Mouse (Mus musculus): ENCODE results near the gene Olfr1264. TPM values are rescaled to one million over a fixed set of nuclear protein-coding genes. Genes with fewer than 3 reads are reported as not detected.

The Olfr1264 gene
- polyA plus RNA-seq, 1 experiment, result not detected

- H3K4me3 ChIP-seq (ENCODE audit: low read depth, low read length), result no peak overlapping the region
- TF ChIP-seq CTCF (IDR thresholded peaks at IDR 0.05; ENCODE audit: extremely low read depth, insufficient read length, insufficient replicate concordance, low read depth, low read length) (no peak), POLR2A (IDR thresholded peaks at IDR 0.05; ENCODE audit: low read depth, low read length) (no peak)
- no peaks in the 10 kb centered on the region for H3K4me1 ChIP-seq (ENCODE audit: control insufficient read depth, insufficient read depth, insufficient read length, low read length)
- 69% methylated on average over 2 of the region's 2 CpGs for WGBS
- H3K36me3 ChIP-seq (ENCODE audit: control insufficient read depth, insufficient read depth, low read length), result no peaks in the 10 kb centered on the region
- no peaks in the 10 kb centered on the region for H3K27me3 ChIP-seq (ENCODE audit: control insufficient read depth, insufficient read depth, low read length)
- H3K27ac ChIP-seq (ENCODE audit: insufficient read depth, low read depth, low read length), result no peak overlapping the region
Observed at GRCm38 (mm10) chr2:89977709-89978108, 47.7 kb downstream of the Olfr1264 start.

- H3K4me1 ChIP-seq (ENCODE audit: control insufficient read depth, insufficient read depth, insufficient read length, low read length), result no peaks in the 10 kb centered on the region
- H3K27ac ChIP-seq (ENCODE audit: insufficient read depth, low read depth, low read length), result no peak within 1 kb of the TSS
- no peaks in the 10 kb centered on the region for H3K36me3 ChIP-seq (ENCODE audit: control insufficient read depth, insufficient read depth, low read length)
- no peaks in the 10 kb centered on the region for H3K27me3 ChIP-seq (ENCODE audit: control insufficient read depth, insufficient read depth, low read length)
- 58% methylated on average over 2 of the region's 2 CpGs for WGBS
- TF ChIP-seq CTCF (IDR thresholded peaks at IDR 0.05; ENCODE audit: extremely low read depth, insufficient read length, insufficient replicate concordance, low read depth, low read length), result no peak
- TF ChIP-seq POLR2A (IDR thresholded peaks at IDR 0.05; ENCODE audit: low read depth, low read length), result no peak
- no peak within 1 kb of the TSS for H3K4me3 ChIP-seq (ENCODE audit: low read depth, low read length)
Observed at GRCm38 (mm10) chr2:89974184-89974583, 51.2 kb downstream of the Olfr1264 start, which contains the start of gene Olfr1260. Olfr1260 (plus strand) TSS chr2:89974340.

Other genes starting within 250 kb of the Olfr1264 start
- gene Olfr1254, start 232.0 kb downstream of the Olfr1264 start, polyA plus RNA-seq (2012; rRNA removed), result not detected in 2 replicates
- not detected in 2 replicates for gene Olfr1255, start 213.5 kb downstream of the Olfr1264 start, polyA plus RNA-seq (2012; rRNA removed)
- not detected in 2 replicates for gene Olfr1256, start 184.0 kb downstream of the Olfr1264 start, polyA plus RNA-seq (2012; rRNA removed)
- not detected in 2 replicates for gene Olfr48, start 177.4 kb downstream of the Olfr1264 start, polyA plus RNA-seq (2012; rRNA removed)
- not detected in 2 replicates for gene Olfr1257, start 147.1 kb downstream of the Olfr1264 start, polyA plus RNA-seq (2012; rRNA removed)
- not detected in 2 replicates for gene Olfr1258, start 98.3 kb downstream of the Olfr1264 start, polyA plus RNA-seq (2012; rRNA removed)
- 0.18 TPM in 1 of 2 replicates, not detected in the other for gene Olfr1259, start 76.9 kb downstream of the Olfr1264 start, polyA plus RNA-seq (2012; rRNA removed)
- not detected in 2 replicates for gene Olfr1260, start 51.2 kb downstream of the Olfr1264 start, polyA plus RNA-seq (2012; rRNA removed)
- gene Olfr1261, start 34.4 kb downstream of the Olfr1264 start, polyA plus RNA-seq (2012; rRNA removed), result not detected in 2 replicates
- not detected in 2 replicates for gene Olfr1262, start 25.4 kb downstream of the Olfr1264 start, polyA plus RNA-seq (2012; rRNA removed)
- gene Olfr1263, start 13.4 kb downstream of the Olfr1264 start, polyA plus RNA-seq (2012; rRNA removed), result not detected in 2 replicates
- not detected in 2 replicates for gene Olfr1265, start 9.8 kb upstream of the Olfr1264 start, polyA plus RNA-seq (2012; rRNA removed)
- not detected in 2 replicates for gene Olfr140, start 38.0 kb upstream of the Olfr1264 start, polyA plus RNA-seq (2012; rRNA removed)
- not detected in 2 replicates for gene Olfr1269, start 95.8 kb upstream of the Olfr1264 start, polyA plus RNA-seq (2012; rRNA removed)
- gene Olfr32, start 116.7 kb upstream of the Olfr1264 start, polyA plus RNA-seq (2012; rRNA removed), result not detected in 2 replicates
- not detected in 2 replicates for gene Olfr1270, start 127.5 kb upstream of the Olfr1264 start, polyA plus RNA-seq (2012; rRNA removed)
- not detected in 2 replicates for gene Olfr1506, start 198.9 kb upstream of the Olfr1264 start, polyA plus RNA-seq (2012; rRNA removed)
- gene Olfr142, start 232.0 kb upstream of the Olfr1264 start, polyA plus RNA-seq (2012; rRNA removed), result not detected in 2 replicates
- not detected in 2 replicates for gene Olfr1271, start 245.5 kb upstream of the Olfr1264 start, polyA plus RNA-seq (2012; rRNA removed)